Mouse (Mus musculus): ENCODE results near the gene Eps8l2.

Eps8l2 gene

DNA sequence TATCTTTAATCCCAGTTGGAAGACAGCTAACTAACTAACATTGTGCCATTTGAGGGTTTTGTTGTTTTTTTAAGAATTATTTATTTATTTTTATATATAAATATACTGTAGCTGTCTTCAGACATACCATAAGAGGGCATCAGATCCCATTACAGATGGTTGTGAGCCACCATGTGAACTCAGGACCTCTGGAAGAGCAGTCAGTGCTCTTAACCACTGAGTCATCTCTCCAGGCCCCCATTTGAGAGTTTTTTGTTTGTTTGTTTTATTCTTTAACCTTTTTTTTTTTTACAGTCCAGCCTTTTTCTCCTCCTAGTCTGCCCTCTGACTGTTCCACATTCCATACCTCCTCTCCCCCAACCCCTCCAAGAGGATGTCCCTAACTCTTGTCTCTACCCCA is 8.0 kb upstream of the Eps8l2 start:
- no peak for DNase-seq (ENCODE audit: low spot score)

DNA sequence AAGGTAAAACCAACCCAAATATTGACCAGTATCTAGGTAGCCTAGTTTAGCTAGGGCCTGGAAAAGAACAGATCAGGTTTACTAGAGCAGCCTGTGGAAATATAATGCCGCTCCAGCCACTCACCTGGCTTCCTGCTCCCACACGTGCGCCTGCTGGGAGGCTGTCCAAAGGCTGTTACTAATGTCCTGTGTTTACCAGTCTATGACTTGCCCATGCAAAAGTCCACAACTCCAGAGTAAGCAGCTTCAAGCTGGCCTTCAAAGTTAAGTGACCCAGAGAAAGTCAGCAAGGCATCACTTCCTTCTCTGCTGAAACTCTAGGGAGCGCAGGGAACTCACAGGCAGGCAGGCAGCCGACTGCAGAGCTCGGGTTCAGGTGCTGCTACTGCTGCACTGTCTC is 6.7 kb upstream of the Eps8l2 start:
- DNase-seq (ENCODE audit: low spot score): no peak

DNA sequence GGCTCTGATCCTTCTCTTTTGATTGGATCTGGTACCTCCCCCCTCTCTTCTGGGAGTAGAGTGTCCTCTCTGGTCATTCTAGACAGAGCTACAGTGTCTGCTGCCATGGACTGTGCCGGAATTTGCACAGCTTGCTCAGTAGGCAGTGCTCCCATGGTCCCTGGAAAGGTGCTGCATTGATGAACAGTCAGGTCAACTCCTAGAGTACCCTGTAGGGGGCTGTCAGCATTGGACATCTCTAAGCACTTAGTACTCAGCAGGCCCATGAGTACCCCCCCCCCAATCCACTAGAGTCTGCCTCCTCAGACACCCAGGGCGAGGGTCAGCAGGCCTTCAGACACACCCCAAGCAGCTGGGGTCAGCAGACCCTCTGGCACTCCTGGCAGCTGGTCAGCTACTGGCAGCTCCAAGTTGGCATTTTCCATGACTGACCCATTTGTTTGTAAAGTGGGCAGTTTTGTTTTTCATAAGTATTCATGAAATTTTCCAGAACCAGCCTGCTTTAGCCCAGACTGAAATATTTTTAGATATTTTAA is 3.6 kb upstream of the Eps8l2 start:
- DNase-seq (ENCODE audit: low spot score): no peak

DNA sequence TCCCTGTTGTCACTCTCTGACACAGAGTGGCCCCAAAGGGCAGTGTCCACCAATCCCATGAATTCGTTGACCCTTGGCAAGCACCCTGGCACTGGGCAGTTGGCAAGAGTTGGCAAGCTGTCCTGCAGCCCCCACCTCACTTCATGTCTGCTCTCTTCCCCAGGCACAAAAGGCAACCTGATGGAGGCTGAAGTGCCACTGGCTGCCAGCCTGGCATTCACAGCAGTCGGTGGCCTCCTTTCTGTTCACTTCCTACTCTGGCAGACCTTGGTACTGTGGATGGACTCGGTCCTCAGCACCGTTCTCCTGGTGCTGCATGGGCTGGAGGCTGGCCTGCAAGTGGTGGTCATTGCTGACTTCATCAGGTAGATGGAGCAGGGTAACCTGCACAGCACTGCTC is 3.0 kb upstream of the Eps8l2 start:
- no peak for DNase-seq (ENCODE audit: low spot score)

DNA sequence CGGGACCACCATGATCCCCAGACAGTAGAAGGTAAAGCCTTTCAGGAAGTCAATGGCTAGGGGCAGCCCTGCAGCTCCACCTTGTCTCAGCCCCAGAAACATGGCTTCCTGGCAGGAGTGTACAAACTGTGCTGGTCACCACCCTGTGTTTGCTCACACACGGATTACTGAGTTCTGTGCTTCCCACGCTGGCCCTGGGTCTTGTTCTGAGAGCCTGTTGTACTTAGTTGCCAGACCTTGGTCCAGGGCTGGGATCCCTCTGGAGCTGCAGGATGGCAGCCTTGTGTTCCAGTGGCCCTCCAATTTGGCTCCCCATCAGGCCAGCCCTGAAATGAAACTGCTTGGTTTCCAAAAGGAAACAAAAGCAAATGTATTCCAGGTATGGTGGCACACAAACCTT is 2.4 kb upstream of the Eps8l2 start:
- no peak for DNase-seq (ENCODE audit: low spot score)

DNA sequence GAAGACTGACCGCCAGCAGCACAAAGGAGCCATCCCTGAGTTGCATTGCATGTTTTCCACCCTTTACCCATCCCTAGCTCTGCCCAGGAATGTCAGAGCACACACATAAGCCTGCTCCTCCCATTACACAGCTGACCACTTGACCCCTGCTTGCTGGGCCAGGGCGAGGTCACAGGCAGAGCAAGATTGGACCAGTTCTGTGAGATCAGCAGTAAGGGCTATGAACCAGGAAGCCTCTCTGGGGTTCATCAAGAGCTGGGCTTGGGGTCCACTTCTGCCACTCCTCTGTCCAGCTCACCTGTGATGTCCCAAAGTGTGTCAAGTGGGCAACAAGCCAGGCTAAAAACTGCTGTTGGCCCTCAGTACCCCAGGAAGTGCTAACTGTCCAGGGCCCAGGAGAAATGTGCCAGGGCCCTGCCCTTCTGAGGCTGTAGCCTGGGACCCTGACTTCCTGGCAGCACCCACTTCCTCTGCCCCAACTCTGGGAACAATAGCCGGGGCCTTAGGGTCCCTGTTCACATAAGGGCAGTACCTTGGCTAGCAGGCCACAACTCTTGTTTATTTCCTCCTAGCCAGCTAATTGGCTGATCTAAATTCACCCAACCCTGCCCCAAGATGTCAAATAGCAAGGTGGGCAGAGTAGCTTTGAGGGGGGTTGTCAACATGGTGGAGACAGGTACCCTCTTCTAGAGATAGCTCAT is 814 bp upstream of the Eps8l2 start:
- DNase-seq (ENCODE audit: low spot score): no peak

DNA sequence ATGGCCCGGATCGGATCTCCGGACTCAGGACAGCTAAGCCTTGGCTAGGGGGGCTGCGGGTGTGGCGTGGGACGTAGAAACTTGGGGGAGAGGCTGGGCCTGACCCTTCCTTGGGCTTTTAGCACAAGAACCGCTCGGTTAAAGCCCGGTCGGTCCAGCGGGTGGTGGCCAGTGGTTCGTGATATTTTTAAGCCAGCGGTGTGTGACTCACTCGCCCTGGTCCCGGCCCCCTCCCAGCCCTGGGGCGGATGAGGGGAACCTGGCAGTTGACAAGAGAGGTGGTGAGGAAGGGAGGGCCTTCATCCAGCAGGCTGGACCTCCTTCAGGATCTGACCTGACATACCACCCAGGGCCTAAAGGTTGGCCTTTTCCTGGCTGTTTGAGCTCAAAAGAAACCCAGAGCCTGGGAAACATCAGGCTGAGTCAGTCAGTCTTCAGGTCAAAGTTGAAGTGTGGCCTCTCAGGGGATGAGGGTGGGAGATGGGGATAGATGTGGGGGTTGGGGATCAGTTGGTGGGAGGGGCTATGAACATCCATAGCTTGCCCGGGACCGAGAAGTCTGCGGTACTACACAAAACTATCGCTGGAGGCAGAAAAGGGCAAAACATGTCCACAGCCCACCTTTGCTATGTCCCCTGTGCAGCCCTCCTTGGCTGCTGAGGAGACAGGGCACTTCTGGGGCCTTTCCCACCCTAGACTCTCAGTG is 688 bp downstream of the Eps8l2 start:
- no peak for DNase-seq (ENCODE audit: low spot score)

DNA sequence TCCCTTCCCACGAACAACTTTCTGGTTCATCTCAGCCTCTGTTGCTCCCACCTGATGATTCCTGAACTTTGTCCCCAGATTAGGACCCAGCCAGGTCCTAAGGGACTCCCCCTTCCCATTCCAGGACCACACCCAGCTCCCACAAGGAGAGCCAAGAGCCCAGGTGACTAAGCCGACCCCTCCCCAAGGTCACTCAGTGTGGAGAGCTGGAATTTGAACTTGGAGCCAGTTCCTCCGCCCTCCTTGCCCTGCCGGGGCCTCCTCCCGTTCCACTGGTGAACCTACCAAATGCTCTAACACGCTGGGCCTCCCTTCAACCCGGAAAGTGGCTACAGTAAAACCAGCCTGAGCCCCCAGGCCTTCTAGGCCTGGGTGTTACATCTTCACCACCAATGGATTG is 1.3 kb downstream of the Eps8l2 start:
- no peak for DNase-seq (ENCODE audit: low spot score)

DNA sequence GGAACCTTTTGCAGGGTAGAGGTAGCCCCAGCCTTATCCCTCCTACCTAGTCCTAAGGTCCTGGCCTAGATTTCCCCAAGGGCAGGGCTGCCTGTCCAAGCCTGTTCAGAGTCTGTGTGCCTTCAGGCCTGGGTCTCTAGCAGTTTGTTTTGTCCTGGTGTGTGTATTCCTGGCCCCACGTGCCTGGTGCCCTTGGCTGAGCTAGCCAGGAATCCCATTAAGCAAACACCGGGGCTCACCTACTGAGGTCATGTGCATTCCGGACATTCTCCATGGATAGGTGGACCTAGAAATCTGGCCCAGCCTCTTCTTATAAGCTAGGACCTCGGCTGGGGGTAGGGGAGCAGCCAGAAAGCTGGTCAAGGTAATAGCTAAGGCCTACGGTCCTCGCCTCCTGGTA is 1.8 kb downstream of the Eps8l2 start:
- DNase-seq (ENCODE audit: low spot score): no peak

DNA sequence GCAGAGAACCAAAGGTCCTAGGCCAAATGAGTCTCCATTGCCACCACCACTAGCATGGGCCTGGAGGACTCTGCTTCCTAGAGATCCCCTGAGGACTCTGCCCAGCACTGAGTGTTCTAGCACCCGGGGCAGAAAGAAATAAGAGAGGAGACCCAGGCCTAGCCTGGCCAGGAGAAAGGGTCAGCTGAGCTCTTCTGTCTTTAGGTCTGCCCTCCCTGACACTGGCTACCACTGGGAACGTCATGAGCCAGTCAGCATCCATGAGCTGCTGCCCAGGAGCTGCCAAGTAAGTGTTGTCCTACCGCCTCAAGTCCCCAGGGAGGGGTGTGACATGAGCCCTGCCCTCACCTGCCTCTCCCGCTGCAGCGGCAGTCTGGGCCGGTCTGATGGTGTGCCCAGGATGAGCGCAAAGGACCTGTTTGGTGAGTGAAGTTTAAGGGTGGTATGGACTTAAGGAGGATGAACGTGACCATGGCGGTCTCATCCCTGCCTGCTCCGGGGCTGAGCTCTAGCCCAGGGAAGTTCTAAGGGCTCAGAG is 3.1 kb downstream of the Eps8l2 start:
- DNase-seq (ENCODE audit: low spot score): no peak

DNA sequence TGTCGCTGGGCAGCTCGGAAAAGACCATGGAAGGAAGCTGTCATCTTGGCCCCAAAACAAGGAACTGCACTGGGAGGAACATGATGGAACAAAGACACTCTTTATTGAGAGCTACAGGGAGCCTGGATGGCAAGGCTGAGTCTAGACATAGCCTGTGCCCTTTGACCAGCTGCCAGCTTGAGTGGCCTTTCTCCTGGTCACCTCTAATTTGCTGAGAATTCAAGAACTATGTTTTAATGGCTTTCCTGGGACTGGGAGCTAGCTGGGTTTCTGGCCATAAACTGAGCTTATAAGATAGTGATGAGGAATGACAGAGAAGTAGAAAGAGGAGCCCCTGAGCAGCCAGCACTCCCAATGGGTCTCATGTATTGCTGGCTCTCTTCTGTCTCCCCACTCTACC is 4.5 kb downstream of the Eps8l2 start:
- DNase-seq (ENCODE audit: low spot score): no peak

DNA sequence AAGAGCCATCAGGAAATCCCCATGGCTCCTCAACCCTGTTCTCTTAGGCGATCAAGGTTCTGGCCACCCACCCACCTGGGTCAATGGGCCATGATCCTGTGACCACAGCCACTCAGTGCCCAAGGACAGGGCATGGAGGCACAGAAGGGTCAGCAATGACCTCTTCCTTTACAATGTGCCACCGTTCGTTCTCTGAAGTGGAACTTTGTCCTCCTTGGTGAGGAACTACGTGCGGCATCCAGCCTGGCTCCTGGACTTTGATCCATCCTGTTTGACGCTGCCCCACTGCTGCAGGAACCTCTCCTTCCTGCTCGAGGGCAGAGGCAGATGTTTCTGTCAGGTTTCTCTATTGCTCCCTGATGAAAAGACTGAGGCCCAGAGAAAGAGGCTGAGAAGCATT is 5.0 kb downstream of the Eps8l2 start:
- no peak for DNase-seq (ENCODE audit: low spot score)

DNA sequence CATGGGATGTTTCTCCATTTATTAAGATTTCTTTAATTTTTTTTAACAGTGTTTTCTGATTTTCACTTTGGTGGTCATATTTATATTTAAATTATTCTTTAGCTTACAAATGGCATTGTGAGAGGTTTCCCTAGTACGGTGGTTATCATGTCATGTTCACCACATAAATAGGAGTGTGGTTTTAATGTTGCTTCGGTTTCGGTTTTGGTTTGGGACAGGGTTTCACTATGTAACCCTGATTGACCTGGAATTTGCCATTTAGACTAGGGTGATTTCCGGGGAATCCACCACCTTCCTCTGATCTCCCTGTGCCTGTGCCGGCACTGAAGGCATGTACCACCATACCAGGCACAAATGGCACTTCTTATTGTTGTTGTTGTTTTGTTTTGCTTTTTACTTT is 6.1 kb downstream of the Eps8l2 start:
- no peak for DNase-seq (ENCODE audit: low spot score)

DNA sequence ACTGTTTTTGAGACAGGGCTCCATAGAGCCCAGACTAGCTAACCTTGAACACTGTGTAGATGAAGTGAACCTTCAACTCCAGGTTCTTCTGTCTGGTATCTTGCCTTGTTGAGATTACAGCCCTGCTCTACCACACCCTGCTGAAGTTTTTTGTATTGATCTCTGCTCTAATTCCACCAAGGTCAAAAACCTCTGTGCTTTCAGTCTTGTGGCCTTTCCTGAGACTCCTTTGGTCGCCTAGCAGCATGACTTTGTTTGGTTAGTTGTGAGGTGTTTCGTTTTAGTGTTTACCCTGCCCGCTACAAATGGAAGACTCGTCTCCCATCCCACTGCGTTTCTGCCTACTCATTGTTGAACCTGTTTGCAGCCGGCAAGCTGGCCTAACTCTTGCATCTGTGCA is 12.4 kb downstream of the Eps8l2 start:
- DNase-seq (ENCODE audit: low spot score): no peak

DNA sequence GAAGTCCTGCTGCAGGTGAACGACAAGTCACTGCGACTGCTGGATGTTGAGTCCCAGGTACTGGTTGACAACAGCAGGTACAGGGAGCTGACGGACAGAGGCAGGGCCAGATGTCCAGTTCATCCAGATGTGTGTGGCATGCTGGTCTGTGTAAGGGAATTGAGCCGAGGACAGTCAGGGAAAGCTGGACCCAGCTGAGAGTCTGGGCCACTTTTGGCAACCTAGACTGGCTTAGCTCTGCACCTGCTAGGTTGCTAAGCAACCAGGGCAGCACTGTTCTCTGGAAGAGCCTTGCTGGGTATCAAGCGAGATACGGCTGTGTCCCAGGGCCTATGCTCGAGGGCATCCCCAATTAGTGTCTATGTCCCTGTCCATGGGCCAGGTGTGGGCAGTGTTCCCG is 16.4 kb downstream of the Eps8l2 start:
- DNase-seq (ENCODE audit: low spot score): no peak

DNA sequence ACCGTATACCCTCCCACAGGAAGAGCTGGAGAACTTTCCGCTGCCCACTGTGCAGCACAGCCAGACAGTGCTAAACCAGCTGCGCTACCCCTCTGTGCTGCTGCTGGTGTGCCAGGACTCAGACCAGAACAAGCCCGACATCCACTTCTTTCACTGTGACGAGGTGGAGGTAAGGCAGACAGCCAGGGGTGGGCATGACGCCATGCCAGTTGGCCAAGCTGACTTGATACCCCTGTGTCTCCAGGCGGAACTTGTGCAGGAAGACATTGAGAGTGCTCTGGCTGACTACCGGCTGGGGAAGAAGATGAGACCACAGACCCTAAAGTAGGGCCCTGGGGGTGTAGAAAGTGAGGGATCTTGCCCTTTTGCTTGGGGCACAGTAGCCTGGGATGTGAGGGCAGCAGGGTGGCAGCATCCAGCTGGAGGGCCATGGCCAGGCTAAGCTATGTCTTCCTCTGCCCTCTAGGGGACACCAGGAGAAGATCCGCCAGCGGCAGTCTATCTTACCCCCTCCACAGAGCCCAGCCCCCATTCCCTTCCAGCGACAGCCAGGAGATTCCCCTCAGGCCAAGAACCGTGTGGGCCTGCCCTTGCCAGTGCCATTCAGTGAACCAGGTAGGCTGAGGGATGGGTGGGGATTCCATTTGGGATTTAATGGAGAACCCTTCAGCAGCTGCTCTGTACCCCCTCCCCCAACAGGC is 17.1 kb downstream of the Eps8l2 start:
- no peak for DNase-seq (ENCODE audit: low spot score)

DNA sequence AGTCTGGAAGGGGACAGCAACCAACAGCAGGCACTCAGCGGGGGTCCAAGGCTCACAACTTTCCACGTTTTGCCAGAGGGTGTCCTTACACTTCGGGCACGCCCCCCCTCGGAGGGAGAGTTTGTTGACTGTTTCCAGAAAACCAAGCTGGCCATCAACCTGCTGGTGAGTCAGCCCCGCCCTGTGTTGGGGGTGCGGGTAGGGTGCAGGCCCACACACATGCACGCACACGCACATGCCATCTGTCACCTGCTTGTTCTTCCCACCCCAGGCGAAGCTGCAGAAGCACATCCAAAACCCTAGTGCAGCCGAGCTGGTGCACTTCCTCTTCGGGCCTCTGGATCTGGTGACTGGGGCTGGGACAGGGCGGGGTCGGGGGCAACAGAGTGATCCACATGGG is 18.3 kb downstream of the Eps8l2 start:
- DNase-seq (ENCODE audit: low spot score): no peak

DNA sequence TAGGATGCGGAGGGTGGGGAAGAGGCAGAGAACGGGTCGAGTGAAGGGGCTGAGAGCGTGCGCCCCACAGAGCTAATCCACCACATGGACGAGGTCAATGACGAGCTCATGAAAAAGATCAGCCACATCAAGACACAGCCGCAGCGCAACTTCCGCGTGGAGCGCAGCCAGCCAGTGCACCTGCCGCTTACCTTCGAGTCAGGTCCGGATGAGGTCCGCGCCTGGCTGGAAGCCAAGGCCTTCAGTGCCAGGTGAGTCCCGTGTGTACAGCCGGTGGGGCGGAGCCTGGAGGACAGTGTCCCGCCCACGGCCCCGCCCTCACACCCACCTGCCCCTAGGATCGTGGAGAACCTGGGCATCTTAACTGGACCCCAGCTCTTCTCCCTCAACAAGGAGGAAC is 22.8 kb downstream of the Eps8l2 start:
- DNase-seq (ENCODE audit: low spot score): no peak

DNA sequence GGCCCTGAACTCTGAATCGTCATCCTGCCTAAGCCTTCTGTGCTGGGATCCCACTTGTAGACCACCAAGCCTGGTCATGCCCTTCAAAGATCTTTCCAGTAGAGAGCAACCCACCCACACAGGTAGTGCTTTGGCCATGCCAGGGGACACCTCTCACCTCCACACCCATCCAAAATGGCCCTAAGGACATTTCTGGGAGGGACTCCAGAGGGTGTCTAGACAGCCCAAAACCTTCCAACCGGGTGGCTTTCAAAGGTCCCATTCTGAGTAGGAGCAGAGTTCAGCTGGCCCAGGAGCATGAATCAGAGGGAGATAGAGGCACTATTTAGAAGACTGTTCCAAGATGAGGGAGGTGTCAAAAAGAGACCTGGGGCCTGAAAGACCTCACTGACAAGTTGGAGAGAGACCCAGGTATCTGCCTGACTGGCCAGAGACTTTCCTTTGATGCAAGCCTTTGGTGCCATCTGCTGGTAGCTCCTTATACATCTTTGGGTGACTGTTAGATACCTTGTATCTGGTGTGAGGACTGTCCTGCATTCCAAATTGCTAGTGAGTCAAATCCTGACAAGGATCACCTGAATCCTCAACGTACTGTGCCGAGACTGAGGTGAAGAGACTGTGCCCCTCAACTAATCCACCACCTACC is 24.5 kb downstream of the Eps8l2 start:
- no peak for DNase-seq (ENCODE audit: low spot score)

DNA sequence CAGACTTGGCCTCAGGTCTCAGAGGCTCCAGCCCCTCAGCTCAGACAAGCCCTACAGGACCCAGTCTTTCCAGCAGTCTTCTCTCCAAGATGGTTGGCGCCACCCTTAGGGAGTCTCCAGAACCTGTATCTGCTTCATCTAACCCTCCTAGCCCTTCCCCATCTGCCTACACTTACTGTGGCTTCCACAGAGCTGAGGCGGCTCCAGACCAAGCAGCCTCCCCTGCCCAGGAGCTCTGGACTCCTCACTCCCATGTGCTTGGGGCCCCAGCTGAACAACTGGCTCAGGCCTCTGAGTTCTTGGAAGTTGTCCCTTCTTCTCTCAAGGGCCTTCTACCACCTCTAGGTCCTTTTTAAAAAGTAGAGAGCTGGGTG is 25.1 kb downstream of the Eps8l2 start:
- DNase-seq (ENCODE audit: low spot score): no peak

DNA sequence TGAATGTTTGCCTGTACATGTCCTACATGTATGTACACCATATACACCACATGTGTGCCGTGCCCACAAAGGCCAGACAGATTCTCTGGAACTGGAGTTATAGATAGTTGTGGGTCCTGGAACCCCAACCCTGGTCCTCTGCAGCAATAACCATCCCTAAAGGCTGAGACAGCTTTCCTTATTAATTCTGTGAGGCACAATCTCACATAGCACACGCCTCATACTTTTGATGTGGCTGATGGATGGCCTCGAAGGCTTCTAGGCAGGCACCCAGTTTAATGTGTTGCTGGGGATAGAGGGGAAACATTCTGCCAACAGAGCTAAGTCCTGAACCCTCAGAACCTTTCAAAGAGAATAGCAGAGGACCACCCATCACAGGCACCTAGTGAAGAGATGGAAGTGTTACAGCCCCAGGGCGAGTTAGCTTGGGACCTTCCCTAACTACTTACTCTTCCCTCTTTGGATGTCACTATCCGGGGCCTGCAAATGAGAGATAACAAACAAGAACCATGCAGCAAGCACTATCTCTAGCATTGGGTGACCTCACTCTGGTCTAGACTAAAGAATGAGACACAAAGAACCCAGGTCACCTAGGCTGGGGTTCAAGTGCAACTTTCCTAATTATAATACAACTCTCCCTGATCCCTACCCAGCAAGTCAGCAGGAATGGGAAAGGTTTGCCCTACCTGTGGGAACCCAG is 25.8 kb downstream of the Eps8l2 start:
- DNase-seq (ENCODE audit: low spot score): no peak

DNA sequence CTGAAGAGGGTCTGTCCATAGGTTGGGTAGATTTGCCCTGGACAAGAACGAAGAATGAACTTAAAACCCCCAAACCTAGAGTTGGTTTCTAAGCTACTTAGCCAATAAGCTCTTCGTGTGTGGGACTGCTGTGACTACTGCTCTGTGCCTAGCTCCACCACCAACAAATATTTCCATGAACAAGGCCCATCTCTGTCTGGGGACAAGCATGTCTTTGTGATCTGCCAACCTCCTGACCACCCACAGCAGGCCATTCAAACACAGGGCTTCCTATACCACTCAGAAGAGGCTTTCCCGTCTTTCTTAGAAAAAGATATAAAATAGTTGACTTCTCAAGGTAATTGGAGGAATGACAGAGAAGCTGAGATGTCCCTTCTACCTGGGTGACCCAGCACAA is 26.4 kb downstream of the Eps8l2 start:
- no peak for DNase-seq (ENCODE audit: low spot score)
